Mouse (Mus musculus): ENCODE results near the gene Plscr4.

- no peak for TF ChIP-seq GATA1 (IDR thresholded peaks at IDR 0.05; ENCODE audit: low read length)
- TF ChIP-seq TAL1 (IDR thresholded peaks at IDR 0.05; ENCODE audit: low read length): no peak
Measured at GRCm38 (mm10) chr9:92504889-92505288, 47.7 kb downstream of the Plscr4 start.

All from erythroblast, embryonic 14.5 days (primary cell).